Mouse (Mus musculus): ENCODE results near the gene Rbfox2. TPM values are rescaled to one million over a fixed set of nuclear protein-coding genes. Genes with fewer than 3 reads are reported as not detected.
"Not testable (repeated sequence)": the region's sequence is repeated elsewhere in the genome, so short reads cannot be mapped to it uniquely, and the experiment has no call there.

The Rbfox2 gene
- total and polyA plus RNA-seq, 3 experiments: 0.89 TPM; not detected in 2

DNA sequence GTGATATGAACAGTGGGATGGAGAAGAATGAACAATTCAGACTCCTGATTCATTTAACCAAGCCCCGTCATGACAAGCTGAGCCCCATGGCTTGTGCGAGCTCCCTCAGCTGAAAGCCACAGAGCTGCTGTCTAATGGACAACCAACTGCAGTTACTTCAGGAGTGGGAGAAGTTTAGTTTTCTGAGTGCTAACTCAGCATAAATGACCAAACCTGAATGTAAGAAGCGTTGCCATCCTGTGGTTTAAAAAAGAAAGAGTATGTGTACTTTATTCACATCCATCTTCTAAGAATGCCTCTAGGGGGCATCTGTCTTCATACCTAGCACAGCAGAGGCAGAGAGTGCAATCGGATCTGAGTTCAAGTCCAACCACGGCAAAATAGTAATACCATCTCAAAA lies 35.5 kb downstream of the Rbfox2 start:
- no peak overlapping the region for H3K4me3 ChIP-seq (replicated peaks in 1 of 3; ENCODE audit: low read depth in 2 of 3, low read length in 2 of 3, poor library complexity in 1 of 3)
- peaks cover 81% of the 10 kb centered on the region for H3K27me3 ChIP-seq (replicated peaks)
- dilution Hi-C loops (cut with MboI; ENCODE audit: extremely low pct_ligation_motif_present, extremely low pct_unique_long_range_greater_than_20kb, low sequenced_read_pairs): no loop called here
- no peak overlapping the region for H3K27ac ChIP-seq (ENCODE audit: insufficient read depth, low read depth)
- H3K36me3 ChIP-seq (replicated peaks in 1 of 2; ENCODE audit: control insufficient read depth in 1 of 2, insufficient read depth in 1 of 2, low read length in 1 of 2): no peaks in the 10 kb centered on the region
- TF ChIP-seq CTCF (conservative IDR thresholded peaks at IDR 0.05 in 1 of 2, IDR thresholded peaks at IDR 0.05 in 1 of 2; ENCODE audit: low read depth in 2 of 2, low read length in 2 of 2) (peak in 1 of 2 experiments; percentile 23; a peak in 1 of 4 replicates), MAFK (IDR thresholded peaks at IDR 0.05; ENCODE audit: insufficient replicate concordance, low read length) (peak; percentile 60; the same call in 1 of the 2 replicates), SMC3 (IDR thresholded peaks at IDR 0.05; ENCODE audit: low read depth, low read length) (no peak), E2F4 (IDR thresholded peaks at IDR 0.05; ENCODE audit: insufficient replicate concordance, low read depth, low read length) (no peak), TCF12 (IDR thresholded peaks at IDR 0.05; ENCODE audit: low read depth, low read length) (no peak), CHD1 (IDR thresholded peaks at IDR 0.05; ENCODE audit: low read depth, low read length) (no peak), PAX5 (IDR thresholded peaks at IDR 0.05; ENCODE audit: low read length) (no peak)
- H3K4me1 ChIP-seq (ENCODE audit: control insufficient read depth in 1 of 2, insufficient read depth in 2 of 2): no peaks in the 10 kb centered on the region
- H3K79me2 ChIP-seq (replicated peaks; ENCODE audit: control insufficient read depth, extremely low read depth, insufficient read depth, poor library complexity, severe bottlenecking): no peaks in the 10 kb centered on the region
- in situ Hi-C loops (cut with MboI; ENCODE audit: low pct_ligation_motif_present, low pct_unique_long_range_greater_than_20kb, low sequenced_read_pairs): no loop called here
- H3K4me2 ChIP-seq (ENCODE audit: insufficient read depth, low read depth, poor library complexity, severe bottlenecking): no peak overlapping the region
- H3K9me3 ChIP-seq (replicated peaks; ENCODE audit: low read length): no peaks in the 10 kb centered on the region
- no peak for DNase-seq (ENCODE audit: extremely low read depth)
- no peak overlapping the region for H3K9ac ChIP-seq (ENCODE audit: insufficient read depth, low read depth)

DNA sequence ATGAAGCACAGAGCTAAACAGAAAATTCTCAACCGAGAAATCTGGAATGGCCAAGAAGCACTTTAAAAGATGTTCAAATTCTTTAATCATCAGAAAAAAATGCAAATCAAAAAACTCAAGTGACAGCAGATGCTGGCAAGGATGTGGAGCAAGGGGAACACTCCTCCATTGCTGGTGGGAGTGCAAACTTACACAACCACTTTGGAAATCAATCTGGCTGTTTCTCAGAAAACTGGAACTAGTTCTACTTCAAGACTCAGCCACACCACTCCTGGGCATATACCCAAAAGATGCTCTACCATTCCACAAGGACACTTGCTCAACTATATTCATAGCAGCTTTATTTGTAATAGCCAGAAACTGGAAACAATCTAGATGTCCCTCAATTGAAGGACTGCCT lies 37.3 kb downstream of the Rbfox2 start:
- H3K79me2 ChIP-seq (replicated peaks; ENCODE audit: control insufficient read depth, extremely low read depth, insufficient read depth, poor library complexity, severe bottlenecking); in situ Hi-C loops (cut with MboI; ENCODE audit: low pct_ligation_motif_present, low pct_unique_long_range_greater_than_20kb, low sequenced_read_pairs); H3K9me3 ChIP-seq (replicated peaks; ENCODE audit: low read length); H3K27ac ChIP-seq (ENCODE audit: insufficient read depth, low read depth); dilution Hi-C loops (cut with MboI; ENCODE audit: extremely low pct_ligation_motif_present, extremely low pct_unique_long_range_greater_than_20kb, low sequenced_read_pairs); H3K4me3 ChIP-seq (replicated peaks in 1 of 3; ENCODE audit: low read depth in 2 of 3, low read length in 2 of 3, poor library complexity in 1 of 3); H3K4me1 ChIP-seq (ENCODE audit: control insufficient read depth in 1 of 2, insufficient read depth in 2 of 2); H3K4me2 ChIP-seq (ENCODE audit: insufficient read depth, low read depth, poor library complexity, severe bottlenecking); DNase-seq (ENCODE audit: extremely low read depth); H3K36me3 ChIP-seq (replicated peaks in 1 of 2; ENCODE audit: control insufficient read depth in 1 of 2, insufficient read depth in 1 of 2, low read length in 1 of 2); H3K9ac ChIP-seq (ENCODE audit: insufficient read depth, low read depth): not testable (repeated sequence)
- H3K27me3 ChIP-seq (replicated peaks): peaks cover 80% of the 10 kb centered on the region

DNA sequence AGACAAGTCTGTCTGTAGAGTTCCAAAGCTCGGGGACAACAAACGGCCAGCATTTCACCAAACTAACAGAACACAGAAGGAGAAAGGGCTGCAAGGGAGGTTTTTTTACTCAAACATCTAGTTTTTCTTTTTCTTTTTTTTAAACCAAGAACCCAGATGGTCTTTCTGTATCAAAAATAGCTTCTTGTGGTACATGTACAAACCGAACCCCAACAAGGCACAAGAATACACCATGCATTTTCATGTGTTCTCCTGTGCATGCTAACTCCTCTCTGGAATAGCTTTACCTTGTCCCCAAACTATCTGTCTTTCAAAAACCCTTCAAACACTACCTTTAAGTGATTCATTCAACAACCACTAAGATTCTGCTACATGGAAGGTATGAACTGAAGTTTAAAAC lies 38.4 kb downstream of the Rbfox2 start:
- no peaks in the 10 kb centered on the region for H3K9me3 ChIP-seq (replicated peaks; ENCODE audit: low read length)
- no peaks in the 10 kb centered on the region for H3K36me3 ChIP-seq (replicated peaks in 1 of 2; ENCODE audit: control insufficient read depth in 1 of 2, insufficient read depth in 1 of 2, low read length in 1 of 2)
- H3K9ac ChIP-seq (ENCODE audit: insufficient read depth, low read depth): no peak overlapping the region
- TF ChIP-seq IRF4 (IDR thresholded peaks at IDR 0.05; ENCODE audit: low read depth, low read length): no peak
- no peak for TF ChIP-seq TCF12 (IDR thresholded peaks at IDR 0.05; ENCODE audit: low read depth, low read length)
- no peak for TF ChIP-seq ZKSCAN1 (IDR thresholded peaks at IDR 0.05; ENCODE audit: borderline replicate concordance, low read depth, low read length)
- TF ChIP-seq UBTF (IDR thresholded peaks at IDR 0.05; ENCODE audit: low read depth, low read length): no peak
- no peak for TF ChIP-seq JUND (conservative IDR thresholded peaks at IDR 0.05; ENCODE audit: low read depth, low read length)
- TF ChIP-seq CTCF (conservative IDR thresholded peaks at IDR 0.05 in 1 of 2, IDR thresholded peaks at IDR 0.05 in 1 of 2; ENCODE audit: low read depth in 2 of 2, low read length in 2 of 2): no peak
- TF ChIP-seq MAX (IDR thresholded peaks at IDR 0.05; ENCODE audit: low read length): no peak
- TF ChIP-seq SMC3 (IDR thresholded peaks at IDR 0.05; ENCODE audit: low read depth, low read length): no peak
- TF ChIP-seq RAD21 (IDR thresholded peaks at IDR 0.05; ENCODE audit: low read depth, low read length): no peak
- no peak for TF ChIP-seq CHD1 (IDR thresholded peaks at IDR 0.05; ENCODE audit: low read depth, low read length)
- no peak for TF ChIP-seq POLR2A (IDR thresholded peaks at IDR 0.05; ENCODE audit: low read depth, low read length)
- no peak for TF ChIP-seq POLR2AphosphoS2 (IDR thresholded peaks at IDR 0.05; ENCODE audit: low read depth, low read length)
- TF ChIP-seq ELF1 (IDR thresholded peaks at IDR 0.05; ENCODE audit: low read depth, low read length): no peak
- no peak for TF ChIP-seq USF1 (IDR thresholded peaks at IDR 0.05; ENCODE audit: low read depth, low read length)
- no peak for TF ChIP-seq USF2 (conservative IDR thresholded peaks at IDR 0.05; ENCODE audit: low read depth, low read length)
- TF ChIP-seq TBP (conservative IDR thresholded peaks at IDR 0.05; ENCODE audit: low read depth, low read length): no peak
- TF ChIP-seq EP300 (IDR thresholded peaks at IDR 0.05; ENCODE audit: low read length): no peak
- TF ChIP-seq ZC3H11A (IDR thresholded peaks at IDR 0.05; ENCODE audit: low read depth, low read length): no peak
- no peak for TF ChIP-seq E2F4 (IDR thresholded peaks at IDR 0.05; ENCODE audit: insufficient replicate concordance, low read depth, low read length)
- no peak overlapping the region for H3K27ac ChIP-seq (ENCODE audit: insufficient read depth, low read depth)
- no peak for DNase-seq (ENCODE audit: extremely low read depth)
- H3K4me3 ChIP-seq (replicated peaks in 1 of 3; ENCODE audit: low read depth in 2 of 3, low read length in 2 of 3, poor library complexity in 1 of 3): no peak overlapping the region
- H3K27me3 ChIP-seq (replicated peaks): peaks cover 78% of the 10 kb centered on the region
- no peak overlapping the region for H3K4me2 ChIP-seq (ENCODE audit: insufficient read depth, low read depth, poor library complexity, severe bottlenecking)
- in situ Hi-C loops (cut with MboI; ENCODE audit: low pct_ligation_motif_present, low pct_unique_long_range_greater_than_20kb, low sequenced_read_pairs): no loop called here
- H3K79me2 ChIP-seq (replicated peaks; ENCODE audit: control insufficient read depth, extremely low read depth, insufficient read depth, poor library complexity, severe bottlenecking): no peaks in the 10 kb centered on the region
- no peaks in the 10 kb centered on the region for H3K4me1 ChIP-seq (ENCODE audit: control insufficient read depth in 1 of 2, insufficient read depth in 2 of 2)
- dilution Hi-C loops (cut with MboI; ENCODE audit: extremely low pct_ligation_motif_present, extremely low pct_unique_long_range_greater_than_20kb, low sequenced_read_pairs): no loop called here
